In the genomic region with DNA sequence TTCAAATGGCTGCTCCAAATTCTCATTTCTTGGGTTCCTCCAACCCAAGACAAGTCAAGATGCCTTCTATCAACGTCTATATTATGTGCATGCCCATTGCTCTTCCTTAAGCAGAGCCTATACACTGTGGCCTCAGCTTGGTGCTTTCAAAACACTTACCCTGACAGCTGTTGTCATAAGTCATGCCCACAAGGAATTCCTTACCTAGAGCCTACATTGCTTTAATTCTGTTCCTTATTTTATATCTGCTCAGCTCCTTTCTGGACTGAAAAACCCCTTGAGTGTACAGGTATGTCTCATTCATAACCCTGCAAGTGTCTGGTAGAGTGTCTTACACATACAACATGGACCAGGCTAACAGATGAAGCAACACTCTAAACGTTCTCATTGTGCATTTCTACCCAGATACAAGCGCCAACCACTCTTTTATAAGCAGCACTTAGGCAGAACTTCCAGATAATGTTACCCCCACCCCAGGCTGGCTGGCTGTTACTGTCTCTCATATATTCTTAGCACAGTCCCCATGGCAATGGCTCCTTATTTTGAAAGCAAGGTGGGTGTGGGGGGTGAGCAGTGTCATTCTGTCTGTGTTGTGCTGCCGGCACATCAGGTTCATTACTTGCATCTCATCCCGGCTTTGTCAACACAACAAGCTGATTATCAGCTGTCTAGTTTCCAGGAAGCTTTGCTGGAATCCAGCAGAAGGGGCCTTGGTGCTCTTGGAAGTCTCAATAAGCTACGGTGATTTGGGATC, we compare ENCODE assay signal across 14 mouse cellular contexts.
DNase-seq lines count a peak whose midpoint lies in the region; ATAC-seq lines count a peak whose summit lies in the region.
"Had no signal": no experiment of that assay in that cellular context is flagged by ENCODE, and none has a peak within 500 bp of the region (broad histone marks: within the 10 kb centered on the region; RNA-seq: fewer than 3 reads in every experiment).

No protein-coding gene starts in this region.

- H3K9ac ChIP-seq in midbrain, embryonic 11.5 days (ENCODE audit: low read length): no peak overlapping the region
- H3K9ac ChIP-seq: forebrain, postnatal 0 days; hindbrain, embryonic 13.5 days had no signal

- intact Hi-C loops in left cerebral cortex, postnatal 36 days (cut with DNase I): no loop called here

- no peaks in the 10 kb centered on the region for H3K9me3 ChIP-seq in heart, embryonic 10.5 days
- H3K9me3 ChIP-seq in midbrain, embryonic 11.5 days (ENCODE audit: control insufficient read depth, low read length): no peaks in the 10 kb centered on the region
- H3K9me3 ChIP-seq in hindbrain, embryonic 10.5 days: no peaks in the 10 kb centered on the region
- H3K9me3 ChIP-seq: hindbrain, embryonic 13.5 days had no signal

- H3K27ac ChIP-seq in heart, embryonic 10.5 days: 0 out of 2 replicates have a peak overlapping the region, but pooled peaks have one; percentile 16
- no peak overlapping the region for H3K27ac ChIP-seq in midbrain, embryonic 11.5 days (ENCODE audit: low read depth, low read length)
- no peak overlapping the region for H3K27ac ChIP-seq in hindbrain, embryonic 10.5 days
- H3K27ac ChIP-seq: hindbrain, embryonic 13.5 days had no signal

- no peaks in the 10 kb centered on the region for H3K27me3 ChIP-seq in heart, embryonic 10.5 days (ENCODE audit: insufficient read depth, poor library complexity, severe bottlenecking)
- no peaks in the 10 kb centered on the region for H3K27me3 ChIP-seq in midbrain, embryonic 11.5 days (ENCODE audit: control insufficient read depth, insufficient read depth, low read length)
- H3K27me3 ChIP-seq in hindbrain, embryonic 10.5 days (ENCODE audit: insufficient read depth, poor library complexity, severe bottlenecking): no peaks in the 10 kb centered on the region
- H3K27me3 ChIP-seq: hindbrain, embryonic 13.5 days had no signal

- H3K4me1 ChIP-seq in heart, embryonic 10.5 days: no peaks in the 10 kb centered on the region
- H3K4me1 ChIP-seq in midbrain, embryonic 11.5 days (ENCODE audit: control insufficient read depth, insufficient read depth, low read length): no peaks in the 10 kb centered on the region
- H3K4me1 ChIP-seq in hindbrain, embryonic 10.5 days (replicated peaks): no peaks in the 10 kb centered on the region
- H3K4me1 ChIP-seq: hindbrain, embryonic 13.5 days had no signal

- H3K36me3 ChIP-seq in heart, embryonic 10.5 days: no peaks in the 10 kb centered on the region
- H3K36me3 ChIP-seq in midbrain, embryonic 11.5 days (ENCODE audit: control insufficient read depth, insufficient read depth, low read length): no peaks in the 10 kb centered on the region
- no peaks in the 10 kb centered on the region for H3K36me3 ChIP-seq in hindbrain, embryonic 10.5 days
- H3K36me3 ChIP-seq: G1E; hindbrain, embryonic 13.5 days had no signal

- H3K4me2 ChIP-seq in midbrain, embryonic 11.5 days: no peak overlapping the region
- H3K4me2 ChIP-seq: hindbrain, embryonic 13.5 days; liver, embryonic 11.5 days had no signal

- no peak for DNase-seq in heart, embryonic 10.5 days (ENCODE audit: low spot score)
- DNase-seq in heart, adult 18-20 months: no peak
- peak; percentile 15 for DNase-seq in retina, postnatal 1 day
- no peak for DNase-seq in retina, embryonic 14.5 days (ENCODE audit: low spot score)
- peak; percentile 21 to 24 for DNase-seq in left cerebral cortex, postnatal 36 days (ENCODE audit: low spot score in 2 of 2)
- DNase-seq in midbrain, embryonic 11.5 days (ENCODE audit: low spot score, missing footprints): no peak
- DNase-seq in hindbrain, embryonic 10.5 days (ENCODE audit: low spot score): no peak
- DNase-seq: adrenal gland, postnatal 36 days; forebrain, postnatal 0 days; kidney, adult 8-10 months had no signal

- no peak overlapping the region for H3K4me3 ChIP-seq in heart, embryonic 10.5 days
- no peak overlapping the region for H3K4me3 ChIP-seq in midbrain, embryonic 11.5 days (ENCODE audit: low read depth, low read length)
- H3K4me3 ChIP-seq in hindbrain, embryonic 10.5 days: no peak overlapping the region
- H3K4me3 ChIP-seq: hindbrain, embryonic 13.5 days had no signal

- WGBS in heart, embryonic 10.5 days: 54% methylated on average over 6 of the region's 6 CpGs
- WGBS in midbrain, embryonic 11.5 days: 85% methylated on average over 6 of the region's 6 CpGs
- WGBS in hindbrain, embryonic 10.5 days: 86% methylated on average over 6 of the region's 6 CpGs

- no peak for ATAC-seq in midbrain, embryonic 11.5 days (ENCODE audit: low FRiP score)
- ATAC-seq in activated CD4-positive, CD25-positive, alpha-beta regulatory T cell, adult 4 months: no peak
- ATAC-seq: forebrain, postnatal 0 days had no signal

Comparison
In these comparisons a context has a peak if more than half of its experiments do, and no peak if none do; other contexts are left out.
1. DNase-seq: peak in retina, postnatal 1 day (single experiment) and left cerebral cortex, postnatal 36 days (2 of 2); none in heart, embryonic 10.5 days (single experiment), heart, adult 18-20 months (0 of 2), retina, embryonic 14.5 days (single experiment), midbrain, embryonic 11.5 days (single experiment) and hindbrain, embryonic 10.5 days (single experiment).